In genomic region chr2:33370276-33370776, GRCm38 (mm10) we compare ENCODE assay signal across 8 mouse cellular contexts. TPM values are rescaled to one million over a fixed set of nuclear protein-coding genes. Genes with fewer than 3 reads are reported as not detected.
DNase-seq lines count a peak whose midpoint lies in the region; ATAC-seq lines count a peak whose summit lies in the region.

No protein-coding gene starts in this region.

- no peak for ATAC-seq in megakaryocyte, adult 5-6 weeks (ENCODE audit: poor library complexity, severe bottlenecking)
- peak; percentile 5; the same call in 1 of the 2 replicates for ATAC-seq in embryonic facial prominence, embryonic 14.5 days (ENCODE audit: low read depth)
- ATAC-seq in inflammation-experienced regulatory T-cells, adult 6 months: peak; percentile 18
- peak; percentile 34 for ATAC-seq in neural tube, embryonic 12.5 days (ENCODE audit: low FRiP score, low read depth)

- peak overlapping the region; percentile 71 for H3K4me2 ChIP-seq in embryonic facial prominence, embryonic 14.5 days (ENCODE audit: low read depth, low read length)
- peak overlapping the region; percentile 84 for H3K4me2 ChIP-seq in neural tube, embryonic 12.5 days (replicated peaks)

- 14% methylated on average over 8 of the region's 15 CpGs for WGBS in embryonic facial prominence, embryonic 14.5 days
- WGBS in neural tube, embryonic 12.5 days: 11% methylated on average over 15 of the region's 15 CpGs

- H3K27ac ChIP-seq in embryonic facial prominence, embryonic 14.5 days (replicated peaks; ENCODE audit: low read depth, low read length): no peak overlapping the region
- peak overlapping the region; percentile 97; the same call in 1 of the 2 replicates for H3K27ac ChIP-seq in neural tube, embryonic 12.5 days

- H3K9me3 ChIP-seq in megakaryocyte, embryonic 14.5 days: no peaks in the 10 kb centered on the region
- no peaks in the 10 kb centered on the region for H3K9me3 ChIP-seq in embryonic facial prominence, embryonic 14.5 days (ENCODE audit: control insufficient read depth, low read length)
- H3K9me3 ChIP-seq in neural tube, embryonic 12.5 days: no peaks in the 10 kb centered on the region

- H3K36me3 ChIP-seq in megakaryocyte, embryonic 14.5 days (replicated peaks; ENCODE audit: low read length): no peaks in the 10 kb centered on the region
- no peaks in the 10 kb centered on the region for H3K36me3 ChIP-seq in embryonic facial prominence, embryonic 14.5 days (ENCODE audit: control insufficient read depth, insufficient read depth, low read length)
- no peaks in the 10 kb centered on the region for H3K36me3 ChIP-seq in neural tube, embryonic 12.5 days

- H3K9ac ChIP-seq in embryonic facial prominence, embryonic 14.5 days (ENCODE audit: low read depth, low read length): peak overlapping the region; percentile 68; the same call in 1 of the 2 replicates
- H3K9ac ChIP-seq in neural tube, embryonic 12.5 days: peak overlapping the region; percentile 67

- peaks cover 27% of the 10 kb centered on the region for H3K27me3 ChIP-seq in megakaryocyte, embryonic 14.5 days (replicated peaks)
- H3K27me3 ChIP-seq in embryonic facial prominence, embryonic 14.5 days (replicated peaks; ENCODE audit: control insufficient read depth, insufficient read depth, low read length): no peaks in the 10 kb centered on the region
- H3K27me3 ChIP-seq in neural tube, embryonic 12.5 days (replicated peaks): no peaks in the 10 kb centered on the region

- peaks cover 24% of the 10 kb centered on the region for H3K4me1 ChIP-seq in megakaryocyte, embryonic 14.5 days
- no peaks in the 10 kb centered on the region for H3K4me1 ChIP-seq in embryonic facial prominence, embryonic 14.5 days (ENCODE audit: control insufficient read depth, insufficient read depth, low read length)
- H3K4me1 ChIP-seq in neural tube, embryonic 12.5 days: peaks cover 17% of the 10 kb centered on the region; the same call in 1 of the 2 replicates

- H3K4me3 ChIP-seq in megakaryocyte, embryonic 14.5 days (replicated peaks): peak overlapping the region; percentile 94
- peak overlapping the region; percentile 70 for H3K4me3 ChIP-seq in embryonic facial prominence, embryonic 14.5 days (ENCODE audit: low read depth, low read length)
- peak overlapping the region; percentile 73 for H3K4me3 ChIP-seq in neural tube, embryonic 12.5 days

- DNase-seq in embryonic facial prominence, embryonic 14.5 days (ENCODE audit: low spot score): no peak
- DNase-seq in urinary bladder, postnatal 25 days (ENCODE audit: low spot score): no peak
- no peak for DNase-seq in spleen, adult 18-20 months
- DNase-seq in kidney, postnatal 14 days: no peak

RNA-seq across cellular contexts. Expression of gene Ralgps1, which starts 1.0 kb away (rescaled TPM):
- polyA plus RNA-seq in megakaryocyte, embryonic 14.5 days (2012; ENCODE audit: insufficient read depth, low replicate concordance): 0.53 and 3.3 TPM in 2 replicates
- 6.2 and 7.6 TPM in 2 replicates for total RNA-seq in megakaryocyte, adult 5-6 weeks (2015)
- 2.0 and 2.7 TPM in 2 replicates for total RNA-seq in megakaryocyte, adult 5-6 weeks (2017)
- polyA plus RNA-seq in embryonic facial prominence, embryonic 14.5 days (2014; fragmentation: Nextera tagmentation; extraction: Ambion mirVana): 3.6 and 4.2 TPM in 2 replicates
- polyA plus RNA-seq in inflammation-experienced regulatory T-cells, adult 6 months (2017; shearing (Covaris generic)): 10 to 100 TPM in 1 of 3 experiments, 1 to 10 TPM in 2; 5.2 to 14.8 (median 7.4) TPM
- polyA plus RNA-seq in neural tube, embryonic 12.5 days (2016; fragmentation: Nextera tagmentation; extraction: Ambion mirVana): 25.9 and 27.6 TPM in 2 replicates
